16 mouse cellular contexts compared by ENCODE assay signal in genomic region chr11:96796586-96796985, GRCm38 (mm10). TPM values are rescaled to one million over a fixed set of nuclear protein-coding genes. Genes with fewer than 3 reads are reported as not detected.
DNase-seq lines count a peak whose midpoint lies in the region; ATAC-seq and TF ChIP-seq lines count a peak whose summit lies in the region.
"Had no signal": no experiment of that assay in that cellular context is flagged by ENCODE, and none has a peak within 500 bp of the region (broad histone marks: within the 10 kb centered on the region; RNA-seq: fewer than 3 reads in every experiment).

No protein-coding gene starts in this region.

- no peaks in the 10 kb centered on the region for H3K9me3 ChIP-seq in lung, embryonic 14.5 days (ENCODE audit: low read depth, low read length)
- H3K9me3 ChIP-seq: embryonic facial prominence, embryonic 12.5 days; forebrain, embryonic 13.5 days; kidney, embryonic 15.5 days; liver, embryonic 13.5 days; midbrain, embryonic 13.5 days; neural tube, embryonic 15.5 days had no signal

- peaks cover 15% of the 10 kb centered on the region for H3K36me3 ChIP-seq in heart, adult 2 months (ENCODE audit: control insufficient read depth, insufficient read depth, low read length)
- peaks cover 46% of the 10 kb centered on the region for H3K36me3 ChIP-seq in lung, embryonic 14.5 days (ENCODE audit: insufficient read depth)

- intact Hi-C loops in heart, adult 2 months (cut with DNase I) = no loop called here

- H3K4me3 ChIP-seq in heart, adult 2 months = no peak overlapping the region
- H3K4me3 ChIP-seq in lung, embryonic 14.5 days (ENCODE audit: low read depth, low read length) = no peak overlapping the region
- H3K4me3 ChIP-seq: embryonic facial prominence, embryonic 12.5 days; forebrain, embryonic 13.5 days; kidney, embryonic 15.5 days; liver, embryonic 13.5 days; midbrain, embryonic 13.5 days; neural tube, embryonic 15.5 days had no signal

- H3K27ac ChIP-seq in heart, adult 2 months = no peak overlapping the region
- H3K27ac ChIP-seq in lung, embryonic 14.5 days (ENCODE audit: low read depth) = no peak overlapping the region
- H3K27ac ChIP-seq: embryonic facial prominence, embryonic 12.5 days; forebrain, embryonic 13.5 days; kidney, embryonic 15.5 days; liver, embryonic 13.5 days; midbrain, embryonic 13.5 days; neural tube, embryonic 15.5 days had no signal

- TF ChIP-seq CTCF in heart, adult 2 months (IDR thresholded peaks at IDR 0.05) = peak; percentile 60
- peak; percentile 44 for TF ChIP-seq CTCF in lung, embryonic 14.5 days (IDR thresholded peaks at IDR 0.05; ENCODE audit: low read depth)

- H3K4me1 ChIP-seq in heart, adult 2 months (ENCODE audit: control insufficient read depth, insufficient read depth, low read length) = peaks cover 2% of the 10 kb centered on the region
- H3K4me1 ChIP-seq in lung, embryonic 14.5 days (ENCODE audit: insufficient read depth) = no peaks in the 10 kb centered on the region

- no peaks in the 10 kb centered on the region for H3K27me3 ChIP-seq in heart, adult 2 months (ENCODE audit: control insufficient read depth, insufficient read depth, low read length)
- no peaks in the 10 kb centered on the region for H3K27me3 ChIP-seq in lung, embryonic 14.5 days (ENCODE audit: insufficient read depth, low read length)
- H3K27me3 ChIP-seq: embryonic facial prominence, embryonic 12.5 days; forebrain, embryonic 13.5 days; kidney, embryonic 15.5 days; liver, embryonic 13.5 days; midbrain, embryonic 13.5 days; neural tube, embryonic 15.5 days had no signal

- H3K79me2 ChIP-seq in heart, adult 2 months (replicated peaks; ENCODE audit: control insufficient read depth, insufficient read depth, low read length) = 0 out of 2 replicates have a peak, but pooled peaks cover 1% of the 10 kb centered on the region

- TF ChIP-seq EP300 in heart, adult 2 months (IDR thresholded peaks at IDR 0.05; ENCODE audit: insufficient read depth, low read depth, low read length) = no peak

- ATAC-seq in lung, embryonic 14.5 days (ENCODE audit: insufficient read depth) = no peak
- ATAC-seq: forebrain, embryonic 13.5 days; midbrain, embryonic 13.5 days had no signal

- no peak overlapping the region for H3K9ac ChIP-seq in heart, adult 2 months (ENCODE audit: low read depth, low read length)
- no peak overlapping the region for H3K9ac ChIP-seq in lung, embryonic 14.5 days
- H3K9ac ChIP-seq: embryonic facial prominence, embryonic 12.5 days; forebrain, embryonic 13.5 days; kidney, embryonic 15.5 days; liver, embryonic 13.5 days; midbrain, embryonic 13.5 days; neural tube, embryonic 15.5 days had no signal

- TF ChIP-seq POLR2A in heart, adult 2 months (IDR thresholded peaks at IDR 0.05; ENCODE audit: insufficient read depth, low read depth, low read length) = no peak

- H3K4me2 ChIP-seq in lung, embryonic 14.5 days = no peak overlapping the region
- H3K4me2 ChIP-seq: embryonic facial prominence, embryonic 12.5 days; forebrain, embryonic 13.5 days; kidney, embryonic 15.5 days; liver, embryonic 13.5 days; midbrain, embryonic 13.5 days; neural tube, embryonic 15.5 days had no signal

- DNase-seq in heart, adult 2 months = no peak
- DNase-seq in heart, adult 8-10 months (ENCODE audit: low spot score) = no peak
- peak; percentile 68 for DNase-seq in lung, embryonic 14.5 days
- DNase-seq in lung, postnatal 25 days (ENCODE audit: low spot score) = no peak
- DNase-seq in MN1 (ENCODE audit: low spot score) = peak; percentile 47
- DNase-seq in retina, embryonic 14.5 days (ENCODE audit: low spot score) = peak; percentile 27
- no peak for DNase-seq in frontal cortex, postnatal 36 days (ENCODE audit: low spot score in 2 of 2)
- no peak for DNase-seq in ovary, postnatal 10 days (ENCODE audit: low spot score)
- DNase-seq: adrenal gland, postnatal 10 days; cerebellum, adult 11-12 months; liver, embryonic 13.5 days had no signal

- 51% methylated on average over 1 of the region's 1 CpGs for WGBS in heart, adult 2 months
- 66% methylated on average over 1 of the region's 1 CpGs for WGBS in lung, embryonic 14.5 days

RNA-seq across cellular contexts. Expression of gene Cbx1, which starts 7.7 kb away (rescaled TPM):
- 10 to 100 TPM; 34.8 to 36.9 TPM for total RNA-seq in heart, adult 2 months (2021)
- polyA plus RNA-seq in heart, adult 2 months (2012; rRNA removed) = 8.4 and 11.1 TPM in 2 replicates
- 10 to 100 TPM; 30.9 to 33.4 (median 32.4) TPM for total RNA-seq in heart, adult 8-10 months (2022)
- 103 and 112 TPM in 2 replicates for polyA plus RNA-seq in lung, embryonic 14.5 days (2014; fragmentation: Nextera tagmentation; extraction: Ambion mirVana)

RNA-seq across cellular contexts. Expression of gene Snx11, which starts 19.2 kb away (rescaled TPM):
- 10 to 100 TPM; 11.6 to 12.5 TPM for total RNA-seq in heart, adult 2 months (2021)
- 11.1 and 16.2 TPM in 2 replicates for polyA plus RNA-seq in heart, adult 2 months (2012; rRNA removed)
- 10 to 100 TPM; 11.6 to 14.5 (median 12.9) TPM for total RNA-seq in heart, adult 8-10 months (2022)
- polyA plus RNA-seq in lung, embryonic 14.5 days (2014; fragmentation: Nextera tagmentation; extraction: Ambion mirVana) = 10.3 and 15.7 TPM in 2 replicates

RNA-seq across cellular contexts. Expression of gene Nfe2l1, which starts 33.2 kb away (rescaled TPM):
- 100 to 1,000 TPM; 395 to 436 TPM for total RNA-seq in heart, adult 2 months (2021)
- 397 and 529 TPM in 2 replicates for polyA plus RNA-seq in heart, adult 2 months (2012; rRNA removed)
- 100 to 1,000 TPM; 462 to 530 (median 477) TPM for total RNA-seq in heart, adult 8-10 months (2022)
- polyA plus RNA-seq in lung, embryonic 14.5 days (2014; fragmentation: Nextera tagmentation; extraction: Ambion mirVana) = 34.6 and 39.5 TPM in 2 replicates

RNA-seq across cellular contexts. Expression of gene Copz2, which starts 53.1 kb away (rescaled TPM):
- total RNA-seq in heart, adult 2 months (2021) = 10 to 100 TPM; 35.0 to 36.9 TPM
- 55.0 and 76.6 TPM in 2 replicates for polyA plus RNA-seq in heart, adult 2 months (2012; rRNA removed)
- 10 to 100 TPM; 36.0 to 43.5 (median 41.1) TPM for total RNA-seq in heart, adult 8-10 months (2022)
- 144 and 151 TPM in 2 replicates for polyA plus RNA-seq in lung, embryonic 14.5 days (2014; fragmentation: Nextera tagmentation; extraction: Ambion mirVana)

Comparison
In these comparisons a context has a peak if more than half of its experiments do, and no peak if none do; other contexts are left out.
1. DNase-seq: peak in lung, embryonic 14.5 days (single experiment), MN1 (single experiment) and retina, embryonic 14.5 days (single experiment); none in heart, adult 2 months (0 of 2), heart, adult 8-10 months (single experiment), lung, postnatal 25 days (single experiment), frontal cortex, postnatal 36 days (0 of 2) and ovary, postnatal 10 days (single experiment).